Mouse (Mus musculus) gastrocnemius, adult 2 months (tissue): ENCODE results near the gene Napepld. TPM values are rescaled to one million over a fixed set of nuclear protein-coding genes. Genes with fewer than 3 reads are reported as not detected.

Experiments
- DNase-seq: peaks from one replicate; pipeline ENCODE4 v3.0.0; 2022
- H3K27ac ChIP-seq: fragments of 200-600 bp; 2 replicates; pipeline ENCODE4 v1.8.1; 2022; ENCODE audit warnings: mild to moderate bottlenecking
- H3K4me3 ChIP-seq: fragments of 200-600 bp; 2 replicates; pipeline ENCODE4 v1.8.1; 2022; ENCODE audit warnings: mild to moderate bottlenecking, moderate library complexity
- CTCF ChIP-seq: fragments of 200-600 bp; IDR thresholded peaks from 2 replicates; pipeline ENCODE4 v1.8.1; 2022; ENCODE audit warnings: antibody characterized with exemption, mild to moderate bottlenecking, moderate library complexity
- intact Hi-C: fragments of 180-260 bp; cut with DNase I; formaldehyde crosslinking; loops from one replicate; pipeline ENCODE4 v1.15.1; 2025
- long read RNA-seq, 2 experiments: library from polyadenylated mRNA; stranded (forward); transcript quantifications; one replicate each; pipeline ENCODE4 v2.0.0; 2021
- total RNA-seq, 2 experiments: library from RNA; stranded (reverse); gene quantifications; 2 replicates each; pipeline ENCODE4 v1.2.3; 2021

Napepld gene
- 10 to 100 TPM in 1 of 2 experiments, 1 to 10 TPM in 1; 9.2 to 11.3 TPM for total RNA-seq
- long read RNA-seq, experiment 1, partial matches to known transcripts: 2 of 22 reads
- long read RNA-seq, experiment 1, other reads (novel, unspliced or antisense): 14 of 22 reads
- long read RNA-seq, experiment 2, transcript Napepld-202 (5 exons, 3,954 nt): major isoform, 5 of 20 reads
- long read RNA-seq, experiment 2, partial matches to known transcripts: 0 of 20 reads
- long read RNA-seq, experiment 2, other reads (novel, unspliced or antisense): 13 of 20 reads

- peak; percentile 99 for DNase-seq
- peak within 1 kb of the TSS; percentile 93 for H3K4me3 ChIP-seq
- TF ChIP-seq CTCF: no peak
- H3K27ac ChIP-seq: peak within 1 kb of the TSS; percentile 100
- intact Hi-C loops: loop anchor here (1.0 to 5.0 kb wide), 2 partner anchors 35 to 54 kb away; partner anchors contain the start of genes Armc10 and Fbxl13
Observed at GRCm38 (mm10) chr5:21701351-21702008, at the start of gene Napepld. Gene Napepld, minus strand, starts transcription at chr5:21701396.

GRCm38 (mm10) chr5:21745966-21746365 lies 44.8 kb upstream of the Napepld start:
- DNase-seq: no peak
- intact Hi-C loops: no loop called here
- H3K27ac ChIP-seq: no peak overlapping the region
- TF ChIP-seq CTCF: no peak
- no peak overlapping the region for H3K4me3 ChIP-seq

GRCm38 (mm10) chr5:21744651-21745050 lies 43.5 kb upstream of the Napepld start:
- TF ChIP-seq CTCF: no peak

GRCm38 (mm10) chr5:21743606-21744005 lies 42.4 kb upstream of the Napepld start:
- no peak for DNase-seq
- H3K4me3 ChIP-seq: no peak overlapping the region
- no peak overlapping the region for H3K27ac ChIP-seq
- TF ChIP-seq CTCF: no peak
- intact Hi-C loops: no loop called here

More at GRCm38 (mm10) chr5:21744651-21745050, 43.5 kb upstream of the Napepld start:
- Histone ChIP-seq H3K4me3 (no peak overlapping the region), H3K27ac (no peak overlapping the region)
- no peak for DNase-seq
- intact Hi-C loops: no loop called here

- no peak for TF ChIP-seq CTCF
- intact Hi-C loops: no loop called here
- DNase-seq: no peak
- Histone ChIP-seq H3K27ac (no peak overlapping the region), H3K4me3 (no peak overlapping the region)
Observed at GRCm38 (mm10) chr5:21739881-21740280, 38.7 kb upstream of the Napepld start.

- intact Hi-C loops: no loop called here
- no peak overlapping the region; the same call in 1 of the 2 replicates for H3K27ac ChIP-seq
- TF ChIP-seq CTCF: no peak
- DNase-seq: no peak
- H3K4me3 ChIP-seq: no peak overlapping the region
Observed at GRCm38 (mm10) chr5:21739120-21739519, 37.9 kb upstream of the Napepld start.

- Histone ChIP-seq H3K27ac (peak overlapping the region; percentile 95; the same call in 1 of the 2 replicates), H3K4me3 (peak overlapping the region; percentile 92)
- TF ChIP-seq CTCF: no peak
- DNase-seq: no peak
- intact Hi-C loops: loop anchor here (2.0 kb wide), 2 partner anchors 49 to 79 kb away; no protein-coding TSS in a partner anchor
Observed at GRCm38 (mm10) chr5:21737620-21738019, 36.4 kb upstream of the Napepld start.

GRCm38 (mm10) chr5:21736956-21737585 lies 35.9 kb upstream of the Napepld start, which contains the start of gene Pmpcb:
Gene Pmpcb, plus strand, starts transcription at chr5:21737141.
- intact Hi-C loops: loop anchor here (1.0 to 2.0 kb wide), 3 partner anchors 36 to 78 kb away; partner anchors contain the start of gene Napepld
- Histone ChIP-seq H3K4me3 (peak within 1 kb of the TSS; percentile 92), H3K27ac (peak within 1 kb of the TSS; percentile 95)
- TF ChIP-seq CTCF: peak; percentile 98
- peak; percentile 88 for DNase-seq

GRCm38 (mm10) chr5:21736046-21736445 lies 34.9 kb upstream of the Napepld start:
- H3K4me3 ChIP-seq: no peak overlapping the region
- no peak for DNase-seq
- no peak overlapping the region for H3K27ac ChIP-seq
- no peak for TF ChIP-seq CTCF
- intact Hi-C loops: loop anchor here (1.0 to 2.0 kb wide), 3 partner anchors 35 to 77 kb away; partner anchors contain the start of gene Napepld

- H3K4me3 ChIP-seq: peak overlapping the region; percentile 60
- peak overlapping the region; percentile 35; the same call in 1 of the 2 replicates for H3K27ac ChIP-seq
- intact Hi-C loops: no loop called here
- peak; percentile 69 for TF ChIP-seq CTCF
- peak; percentile 83 for DNase-seq
Observed at GRCm38 (mm10) chr5:21735584-21735983, 34.4 kb upstream of the Napepld start.

GRCm38 (mm10) chr5:21735100-21735499 lies 33.9 kb upstream of the Napepld start:
- intact Hi-C loops: no loop called here
- DNase-seq: no peak
- H3K27ac ChIP-seq: peak overlapping the region; percentile 35; the same call in 1 of the 2 replicates
- TF ChIP-seq CTCF: no peak
- H3K4me3 ChIP-seq: peak overlapping the region; percentile 60

- peak; percentile 36 for DNase-seq
- intact Hi-C loops: no loop called here
- H3K4me3 ChIP-seq: no peak overlapping the region
- peak; percentile 58 for TF ChIP-seq CTCF
- H3K27ac ChIP-seq: no peak overlapping the region
Observed at GRCm38 (mm10) chr5:21732930-21733329, 31.7 kb upstream of the Napepld start.
